Mouse (Mus musculus): ENCODE data around the gene Sult2a5. TPM values are rescaled to one million over a fixed set of nuclear protein-coding genes. Genes with fewer than 3 reads are reported as not detected.

The Sult2a5 gene
- polyA plus RNA-seq (2021; fragmentation: Nextera tagmentation) = not detected in 2 replicates
- long read RNA-seq, experiment 1 = 0 reads
- long read RNA-seq, experiment 2 = 0 reads

GRCm38 (mm10) chr7:13623667-13624066 is at the start of gene Sult2a5:
TSS of gene Sult2a5 (plus strand) at chr7:13623967.

Other genes with a start within 250 kb of the Sult2a5 start
- 0.11 and 0.18 TPM in 2 replicates for gene Cabp5, start 225.8 kb upstream of the Sult2a5 start, polyA plus RNA-seq (2021; fragmentation: Nextera tagmentation)
- gene Bsph1, start 173.1 kb upstream of the Sult2a5 start, polyA plus RNA-seq (2021; fragmentation: Nextera tagmentation) = not detected in 2 replicates
- not detected in 2 replicates for gene Bsph2, start 52.9 kb upstream of the Sult2a5 start, polyA plus RNA-seq (2021; fragmentation: Nextera tagmentation)
- not detected in 2 replicates for gene Sult2a2, start 109.5 kb downstream of the Sult2a5 start, polyA plus RNA-seq (2021; fragmentation: Nextera tagmentation)
- gene Sult2a1, start 213.4 kb downstream of the Sult2a5 start, polyA plus RNA-seq (2021; fragmentation: Nextera tagmentation) = not detected in 2 replicates

All from left cerebral cortex, adult 6 months (tissue).